Mouse (Mus musculus): ENCODE measurements around the gene Arpc4. TPM values are rescaled to one million over a fixed set of nuclear protein-coding genes. Genes with fewer than 3 reads are reported as not detected.
A peak's percentile ranks its signal among the peaks of the same experiment; 100 is the strongest.

Gene Arpc4
- total RNA-seq, 2 experiments from 2014 or later = 284 to 451 TPM

- no peak for ATAC-seq (ENCODE audit: poor library complexity, severe bottlenecking)
Observed at GRCm38 (mm10) chr6:113364518-113365135, 13.3 kb upstream of the Arpc4 start.

- ATAC-seq (ENCODE audit: poor library complexity, severe bottlenecking) = no peak
Observed at GRCm38 (mm10) chr6:113366639-113367038, 11.3 kb upstream of the Arpc4 start.

DNA sequence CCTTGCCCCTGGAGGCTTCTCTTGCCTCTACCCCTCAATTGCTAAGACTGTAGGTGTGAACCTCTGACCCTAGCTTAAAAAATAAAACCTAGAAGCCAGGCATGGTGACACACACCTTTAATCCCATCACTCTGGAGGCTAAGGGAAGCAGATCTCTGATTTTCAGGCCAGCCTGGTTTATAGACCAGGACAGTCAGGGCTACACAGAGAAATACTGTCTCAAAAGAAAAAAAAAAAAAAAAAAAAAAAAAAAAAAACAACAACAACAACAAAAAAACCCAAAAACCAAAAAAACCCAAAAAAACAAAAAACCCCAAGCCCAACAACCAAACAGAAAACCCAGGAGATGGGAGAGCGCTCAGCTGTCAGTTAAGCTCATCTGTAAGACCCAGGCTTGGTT is 10.3 kb upstream of the Arpc4 start:
- ATAC-seq (ENCODE audit: poor library complexity, severe bottlenecking) = no peak

DNA sequence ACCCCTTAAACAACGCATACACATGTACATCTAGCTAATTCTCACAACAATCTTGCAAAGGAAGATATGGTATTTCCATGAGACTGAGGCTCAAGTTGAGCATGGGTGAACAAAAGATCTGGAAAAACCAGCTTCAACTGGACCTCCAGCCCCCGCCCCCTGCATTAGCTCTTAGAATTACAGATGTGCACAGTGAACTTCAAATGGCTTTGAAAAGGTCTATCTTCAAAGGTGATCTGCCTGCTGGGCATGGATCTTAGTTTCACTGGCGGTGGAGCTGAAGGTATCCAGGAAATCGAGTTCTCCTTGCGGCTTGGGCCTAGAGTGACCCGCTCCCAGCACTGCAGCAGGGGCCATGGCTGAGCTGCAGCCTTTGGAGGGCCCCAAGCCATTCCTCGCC is 9.8 kb upstream of the Arpc4 start:
- no peak for ATAC-seq (ENCODE audit: poor library complexity, severe bottlenecking)

- no peak for ATAC-seq (ENCODE audit: poor library complexity, severe bottlenecking)
Observed at GRCm38 (mm10) chr6:113368577-113368976, 9.3 kb upstream of the Arpc4 start.

DNA sequence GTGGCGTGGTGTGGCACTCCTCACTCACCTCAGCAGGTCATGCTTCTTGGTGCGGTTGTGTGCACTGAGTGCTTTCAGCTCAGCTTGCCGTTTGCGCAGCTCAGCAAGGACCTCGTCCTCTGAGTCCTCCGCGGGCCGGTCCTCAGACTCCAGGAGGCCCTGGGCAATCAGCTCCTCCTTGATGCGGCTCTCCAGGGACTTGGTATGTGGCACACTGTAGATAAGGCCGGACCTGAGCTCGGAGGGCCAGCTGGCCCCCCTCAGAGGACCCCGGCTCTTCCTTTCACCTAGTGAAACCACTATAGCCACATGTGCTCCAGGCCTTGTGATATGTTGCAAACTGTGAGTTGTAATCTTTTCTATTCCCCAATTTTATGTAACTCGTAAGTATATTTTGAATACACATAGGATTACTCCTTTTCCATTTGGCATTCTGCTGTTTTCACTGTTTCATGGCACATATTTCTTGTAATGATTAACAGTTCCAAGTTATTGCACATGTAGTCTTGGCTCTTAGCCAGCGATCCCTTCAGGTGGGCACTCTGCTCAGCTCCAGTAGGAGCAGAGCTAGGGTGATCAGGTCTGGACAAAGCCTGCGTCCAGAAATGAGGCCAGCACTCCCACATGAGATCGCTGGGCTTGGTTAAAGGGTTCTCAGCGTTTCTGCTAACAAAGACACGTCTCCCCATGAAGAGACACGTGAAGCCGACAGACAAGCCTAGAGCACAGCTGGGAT is 7.6 kb upstream of the Arpc4 start:
- no peak for ATAC-seq (ENCODE audit: poor library complexity, severe bottlenecking)

GRCm38 (mm10) chr6:113373491-113373890 is 4.4 kb upstream of the Arpc4 start:
- ATAC-seq (ENCODE audit: poor library complexity, severe bottlenecking) = no peak

DNA sequence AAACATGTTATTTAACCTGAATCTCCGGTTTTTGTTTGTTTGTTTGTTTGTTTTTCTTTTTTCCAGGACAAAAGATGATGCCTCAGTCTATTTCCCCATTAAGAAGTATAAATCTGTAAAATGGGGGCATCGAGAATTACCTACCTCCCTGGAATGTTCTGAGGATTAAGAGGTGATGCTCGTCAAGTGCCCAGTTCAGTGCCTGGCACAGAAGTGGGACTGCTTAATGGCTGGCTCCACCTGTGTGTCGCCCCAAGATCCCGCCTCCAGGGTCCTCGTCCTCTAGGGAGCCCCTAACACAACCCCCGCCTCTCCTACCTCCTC is 781 bp upstream of the Arpc4 start:
- no peak for ATAC-seq (ENCODE audit: poor library complexity, severe bottlenecking)

DNA sequence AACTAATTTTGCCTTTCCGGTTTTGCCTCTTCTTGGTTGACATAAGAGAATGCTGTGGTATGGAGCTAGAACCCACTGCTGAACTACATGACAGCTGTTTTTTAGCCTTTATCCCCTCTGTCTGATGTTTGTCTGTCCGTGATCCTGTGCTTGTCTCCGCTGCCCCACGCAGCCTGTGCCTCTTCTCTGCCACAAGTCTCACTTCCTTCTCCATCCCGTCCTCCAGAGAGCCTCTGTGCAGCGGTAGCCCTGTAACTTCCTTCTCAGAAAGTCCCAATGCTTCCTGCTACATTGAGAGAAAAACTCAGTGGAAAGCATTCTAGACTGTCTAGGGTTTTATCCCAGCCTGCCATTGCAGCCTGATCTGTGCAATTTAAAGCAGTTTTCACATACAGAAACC is 1.3 kb downstream of the Arpc4 start:
- ATAC-seq (ENCODE audit: poor library complexity, severe bottlenecking) = peak; percentile 32

GRCm38 (mm10) chr6:113380480-113380879 is 2.6 kb downstream of the Arpc4 start:
- no peak for ATAC-seq (ENCODE audit: poor library complexity, severe bottlenecking)

GRCm38 (mm10) chr6:113384351-113384927 is 6.5 kb downstream of the Arpc4 start:
- no peak for ATAC-seq (ENCODE audit: poor library complexity, severe bottlenecking)

DNA sequence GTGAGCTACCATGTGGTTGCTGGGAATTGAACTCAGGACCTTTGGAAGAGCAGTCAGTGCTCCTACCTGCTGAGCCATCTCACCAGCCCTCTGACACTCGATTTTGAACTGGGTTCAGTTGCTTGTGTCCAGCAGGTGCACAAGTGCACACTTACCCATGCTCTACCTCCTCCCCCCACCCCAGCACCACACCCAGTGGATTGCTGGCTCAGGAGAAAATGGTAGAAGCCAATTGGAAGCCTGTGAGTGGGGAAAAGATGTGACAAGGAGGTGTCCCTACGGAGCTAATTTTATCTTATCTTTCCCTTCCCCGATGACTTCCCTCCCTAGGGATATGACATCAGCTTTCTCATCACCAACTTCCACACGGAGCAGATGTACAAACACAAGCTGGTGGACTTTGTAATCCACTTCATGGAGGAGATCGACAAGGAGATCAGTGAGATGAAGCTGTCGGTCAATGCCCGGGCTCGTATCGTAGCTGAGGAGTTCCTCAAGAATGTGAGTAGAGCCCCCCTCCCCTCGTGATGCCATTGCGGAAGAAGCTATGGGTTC is 7.3 kb downstream of the Arpc4 start:
- ATAC-seq (ENCODE audit: poor library complexity, severe bottlenecking) = no peak

- no peak for ATAC-seq (ENCODE audit: poor library complexity, severe bottlenecking)
Observed at GRCm38 (mm10) chr6:113386025-113386424, 8.1 kb downstream of the Arpc4 start.

DNA sequence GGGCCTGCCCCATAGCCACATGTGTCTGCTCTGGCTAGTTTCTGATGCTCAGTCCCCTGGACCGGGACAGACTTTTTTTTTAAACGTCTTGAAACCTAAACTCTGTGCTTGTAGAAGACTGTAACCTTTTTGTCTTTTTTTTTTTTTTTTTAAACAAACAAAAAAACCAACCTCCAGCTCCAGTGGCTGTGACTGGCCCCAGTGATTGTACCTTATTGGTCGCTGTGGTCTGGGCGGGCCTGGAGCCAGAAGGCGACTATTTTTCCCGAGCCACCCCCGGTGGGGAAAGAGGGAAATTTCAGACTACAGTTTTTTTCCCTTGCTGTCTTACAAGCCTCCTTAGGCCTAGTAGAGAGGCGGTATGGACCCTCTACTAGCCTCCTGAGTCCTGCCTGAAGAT is 11.0 kb downstream of the Arpc4 start, which contains the start of gene Ttll3:
Ttll3 (plus strand) TSS at position 301 of the 400 bp plus-strand sequence.
- ATAC-seq (ENCODE audit: poor library complexity, severe bottlenecking) = no peak

DNA sequence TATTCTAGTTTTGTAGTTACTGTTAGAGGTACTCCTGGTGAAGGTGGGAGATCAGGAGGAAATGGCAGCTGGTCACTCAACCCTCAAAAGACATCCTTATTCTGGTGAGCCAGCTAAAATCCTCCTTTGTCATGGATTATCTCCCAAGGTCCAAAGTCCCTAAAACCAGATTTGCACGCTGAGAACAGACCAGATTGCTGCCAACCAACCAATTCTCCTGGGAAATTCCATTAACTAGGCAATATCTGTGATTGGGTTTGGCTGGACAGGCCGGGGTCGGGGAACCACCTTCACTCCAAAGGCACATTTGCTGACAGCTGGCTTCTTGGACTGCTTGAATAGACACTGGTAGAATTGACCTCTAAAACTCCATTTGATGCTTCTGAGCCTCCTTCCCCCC is 12.8 kb downstream of the Arpc4 start:
- no peak for ATAC-seq (ENCODE audit: poor library complexity, severe bottlenecking)

- 0 out of 2 replicates have a peak, but pooled peaks have one; percentile 1 for ATAC-seq (ENCODE audit: poor library complexity, severe bottlenecking)
Observed at GRCm38 (mm10) chr6:113392015-113392386, 14.1 kb downstream of the Arpc4 start.

DNA sequence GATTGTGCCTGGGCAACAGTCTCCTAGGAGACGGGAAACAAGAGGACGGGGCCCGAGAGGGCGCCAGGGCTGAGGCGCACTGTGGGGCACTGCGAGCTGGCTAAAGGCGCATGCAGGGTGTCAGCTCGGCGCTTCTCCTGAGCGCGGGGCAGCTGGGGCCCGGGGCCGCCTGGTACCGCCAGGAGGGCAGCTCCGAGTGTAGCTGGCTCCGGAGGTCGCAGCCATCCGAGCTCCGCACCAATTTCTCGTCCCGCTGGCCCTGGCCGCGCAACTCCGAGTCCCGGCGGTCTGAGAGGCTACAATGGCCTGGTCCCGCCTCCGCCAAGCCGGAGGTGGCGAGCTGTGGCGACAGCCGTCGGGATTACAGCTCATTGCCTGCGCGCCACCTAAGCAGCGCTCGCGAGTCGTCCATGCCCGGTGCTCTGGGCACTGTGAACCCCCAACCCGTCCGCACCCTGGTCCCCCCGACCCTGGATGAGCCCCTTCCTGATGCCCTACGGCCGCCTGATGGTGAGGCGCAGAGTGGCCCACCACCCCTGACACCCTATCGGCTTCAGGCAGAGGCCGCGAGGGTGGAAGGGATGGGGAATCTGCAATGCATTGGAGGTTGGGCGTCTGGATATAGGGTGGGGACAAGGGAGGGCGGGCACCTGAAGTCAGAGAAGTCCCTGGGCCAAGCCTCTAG is 14.6 kb downstream of the Arpc4 start:
- peak; percentile 41 for ATAC-seq (ENCODE audit: poor library complexity, severe bottlenecking)

- ATAC-seq (ENCODE audit: poor library complexity, severe bottlenecking) = no peak
Observed at GRCm38 (mm10) chr6:113393951-113394350, 16.0 kb downstream of the Arpc4 start.

DNA sequence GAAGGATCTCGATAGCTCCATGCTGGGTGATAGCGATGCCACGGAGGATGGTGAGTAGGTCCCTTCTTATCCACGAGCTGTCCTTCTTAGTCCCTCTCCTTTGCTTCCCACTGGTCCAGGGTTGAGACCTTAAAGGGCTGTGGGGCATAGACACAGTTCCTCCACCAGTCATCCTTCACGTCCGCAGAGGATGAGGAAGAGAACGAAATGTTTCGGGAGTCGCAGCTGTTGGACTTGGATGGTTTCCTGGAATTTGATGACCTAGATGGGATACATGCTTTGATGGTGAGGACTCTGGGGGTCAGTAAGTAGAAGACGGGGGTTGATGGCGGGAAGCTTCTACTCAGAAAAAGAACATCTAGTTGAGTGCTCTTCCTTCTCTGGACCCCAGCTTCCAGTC is 16.9 kb downstream of the Arpc4 start:
- no peak for ATAC-seq (ENCODE audit: poor library complexity, severe bottlenecking)

DNA sequence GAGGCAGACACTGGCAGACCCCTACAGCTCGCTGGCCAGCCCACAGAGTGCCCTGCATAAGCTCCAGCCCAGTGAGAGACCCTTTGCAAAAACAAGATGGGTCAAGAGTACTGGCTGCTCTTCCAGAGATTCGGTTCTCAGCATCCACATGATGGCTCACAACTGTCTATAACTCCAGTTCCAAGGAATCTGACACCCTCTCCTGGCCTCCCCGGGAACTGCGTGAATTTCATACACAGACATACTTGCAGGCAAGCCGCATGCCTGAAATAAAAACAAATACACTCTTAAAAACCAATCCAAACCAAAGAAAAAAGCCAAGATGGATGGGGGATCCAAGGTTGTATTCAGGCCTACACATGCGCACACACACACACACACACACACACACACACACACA is 17.6 kb downstream of the Arpc4 start:
- no peak for ATAC-seq (ENCODE audit: poor library complexity, severe bottlenecking)

- ATAC-seq (ENCODE audit: poor library complexity, severe bottlenecking) = no peak
Observed at GRCm38 (mm10) chr6:113396270-113397030, 18.5 kb downstream of the Arpc4 start.
